Mouse (Mus musculus): ENCODE results near the gene Cog4. TPM values are rescaled to one million over a fixed set of nuclear protein-coding genes. Genes with fewer than 3 reads are reported as not detected.
A peak's percentile ranks its signal among the peaks of the same experiment; 100 is the strongest.

The Cog4 gene
- polyA plus RNA-seq, 1 experiment from 2014 or later: 79.3 TPM

- Histone ChIP-seq H3K4me2 (ENCODE audit: low read depth, low read length) (no peak overlapping the region), H3K4me3 (ENCODE audit: low read length) (no peak overlapping the region), H3K27ac (ENCODE audit: low read length) (no peak overlapping the region), H3K9me3 (ENCODE audit: control insufficient read depth, low read length) (no peaks in the 10 kb centered on the region), H3K4me1 (ENCODE audit: control insufficient read depth, insufficient read depth, low read length) (no peaks in the 10 kb centered on the region), H3K9ac (ENCODE audit: low read depth, low read length) (no peak overlapping the region), H3K27me3 (replicated peaks; ENCODE audit: control insufficient read depth, insufficient read depth, low read length) (no peaks in the 10 kb centered on the region), H3K36me3 (ENCODE audit: control insufficient read depth, insufficient read depth, low read length) (no peaks in the 10 kb centered on the region)
- ATAC-seq: no peak
- 81% methylated on average over 15 of the region's 15 CpGs for WGBS
Measured at GRCm38 (mm10) chr8:110911576-110912570, 65.5 kb downstream of the Cog4 start.

GRCm38 (mm10) chr8:110917415-110917814, 71.0 kb downstream of the Cog4 start:
- Histone ChIP-seq H3K9me3 (ENCODE audit: control insufficient read depth, low read length) (no peaks in the 10 kb centered on the region), H3K27me3 (replicated peaks; ENCODE audit: control insufficient read depth, insufficient read depth, low read length) (no peaks in the 10 kb centered on the region), H3K4me3 (ENCODE audit: low read length) (no peak overlapping the region), H3K4me1 (ENCODE audit: control insufficient read depth, insufficient read depth, low read length) (peaks cover 13% of the 10 kb centered on the region), H3K27ac (ENCODE audit: low read length) (no peak overlapping the region), H3K4me2 (ENCODE audit: low read depth, low read length) (no peak overlapping the region), H3K9ac (ENCODE audit: low read depth, low read length) (no peak overlapping the region), H3K36me3 (ENCODE audit: control insufficient read depth, insufficient read depth, low read length) (no peaks in the 10 kb centered on the region)
- 55% methylated on average over 2 of the region's 2 CpGs for WGBS
- no peak for ATAC-seq

GRCm38 (mm10) chr8:110918027-110918426, 71.6 kb downstream of the Cog4 start:
- WGBS: 72% methylated on average over 11 of the region's 11 CpGs
- Histone ChIP-seq H3K27me3 (replicated peaks; ENCODE audit: control insufficient read depth, insufficient read depth, low read length) (no peaks in the 10 kb centered on the region), H3K9ac (ENCODE audit: low read depth, low read length) (no peak overlapping the region), H3K4me2 (ENCODE audit: low read depth, low read length) (no peak overlapping the region), H3K4me1 (ENCODE audit: control insufficient read depth, insufficient read depth, low read length) (peaks cover 13% of the 10 kb centered on the region), H3K9me3 (ENCODE audit: control insufficient read depth, low read length) (no peaks in the 10 kb centered on the region), H3K4me3 (ENCODE audit: low read length) (no peak overlapping the region), H3K27ac (ENCODE audit: low read length) (no peak overlapping the region), H3K36me3 (ENCODE audit: control insufficient read depth, insufficient read depth, low read length) (no peaks in the 10 kb centered on the region)
- no peak for ATAC-seq

GRCm38 (mm10) chr8:110918460-110918859, 72.1 kb downstream of the Cog4 start:
- Histone ChIP-seq H3K36me3 (ENCODE audit: control insufficient read depth, insufficient read depth, low read length) (no peaks in the 10 kb centered on the region), H3K4me1 (ENCODE audit: control insufficient read depth, insufficient read depth, low read length) (peaks cover 13% of the 10 kb centered on the region), H3K9me3 (ENCODE audit: control insufficient read depth, low read length) (no peaks in the 10 kb centered on the region), H3K27me3 (replicated peaks; ENCODE audit: control insufficient read depth, insufficient read depth, low read length) (no peaks in the 10 kb centered on the region), H3K4me3 (ENCODE audit: low read length) (no peak overlapping the region), H3K4me2 (ENCODE audit: low read depth, low read length) (no peak overlapping the region), H3K27ac (ENCODE audit: low read length) (no peak overlapping the region), H3K9ac (ENCODE audit: low read depth, low read length) (no peak overlapping the region)
- ATAC-seq: no peak
- 37% methylated on average over 8 of the region's 8 CpGs for WGBS

- H3K9ac ChIP-seq (ENCODE audit: low read depth, low read length): peak within 1 kb of the TSS; percentile 86
- no peaks in the 10 kb centered on the region for H3K27me3 ChIP-seq (replicated peaks; ENCODE audit: control insufficient read depth, insufficient read depth, low read length)
- H3K9me3 ChIP-seq (ENCODE audit: control insufficient read depth, low read length): no peaks in the 10 kb centered on the region
- peak; percentile 97 for ATAC-seq
- H3K36me3 ChIP-seq (ENCODE audit: control insufficient read depth, insufficient read depth, low read length): no peaks in the 10 kb centered on the region
- H3K27ac ChIP-seq (ENCODE audit: low read length): peak within 1 kb of the TSS; percentile 77
- peaks cover 13% of the 10 kb centered on the region for H3K4me1 ChIP-seq (ENCODE audit: control insufficient read depth, insufficient read depth, low read length)
- H3K4me2 ChIP-seq (ENCODE audit: low read depth, low read length): peak within 1 kb of the TSS; percentile 75
- H3K4me3 ChIP-seq (ENCODE audit: low read length): peak within 1 kb of the TSS; percentile 82
- WGBS: under 1% methylated on average over 34 of the region's 36 CpGs
Measured at GRCm38 (mm10) chr8:110919341-110920031, 73.1 kb downstream of the Cog4 start, which contains the start of gene St3gal2. TSS of gene St3gal2 (plus strand) at chr8:110919922.

- Histone ChIP-seq H3K36me3 (ENCODE audit: control insufficient read depth, insufficient read depth, low read length) (no peaks in the 10 kb centered on the region), H3K4me2 (ENCODE audit: low read depth, low read length) (peak overlapping the region; percentile 75), H3K4me3 (ENCODE audit: low read length) (peak overlapping the region; percentile 82), H3K9me3 (ENCODE audit: control insufficient read depth, low read length) (no peaks in the 10 kb centered on the region), H3K27me3 (replicated peaks; ENCODE audit: control insufficient read depth, insufficient read depth, low read length) (no peaks in the 10 kb centered on the region), H3K9ac (ENCODE audit: low read depth, low read length) (peak overlapping the region; percentile 86), H3K27ac (ENCODE audit: low read length) (peak overlapping the region; percentile 77), H3K4me1 (ENCODE audit: control insufficient read depth, insufficient read depth, low read length) (peaks cover 13% of the 10 kb centered on the region)
- WGBS: 3% methylated on average over 37 of the region's 37 CpGs
- peak; percentile 72 for ATAC-seq
Measured at GRCm38 (mm10) chr8:110920032-110920772, 73.8 kb downstream of the Cog4 start.

GRCm38 (mm10) chr8:110920773-110921277, 74.4 kb downstream of the Cog4 start:
- H3K36me3 ChIP-seq (ENCODE audit: control insufficient read depth, insufficient read depth, low read length): no peaks in the 10 kb centered on the region

GRCm38 (mm10) chr8:110921492-110922230, 75.3 kb downstream of the Cog4 start:
- peak overlapping the region; percentile 82 for H3K4me3 ChIP-seq (ENCODE audit: low read length)
- peak overlapping the region; percentile 75 for H3K4me2 ChIP-seq (ENCODE audit: low read depth, low read length)
- WGBS: 39% methylated on average over 7 of the region's 7 CpGs
- peak; percentile 32; the same call in 1 of the 2 replicates for ATAC-seq
- peak overlapping the region; percentile 77 for H3K27ac ChIP-seq (ENCODE audit: low read length)
- H3K4me1 ChIP-seq (ENCODE audit: control insufficient read depth, insufficient read depth, low read length): peaks cover 13% of the 10 kb centered on the region
- H3K9ac ChIP-seq (ENCODE audit: low read depth, low read length): no peak overlapping the region; the same call in 1 of the 2 replicates
- no peaks in the 10 kb centered on the region for H3K36me3 ChIP-seq (ENCODE audit: control insufficient read depth, insufficient read depth, low read length)
- H3K27me3 ChIP-seq (replicated peaks; ENCODE audit: control insufficient read depth, insufficient read depth, low read length): no peaks in the 10 kb centered on the region
- no peaks in the 10 kb centered on the region for H3K9me3 ChIP-seq (ENCODE audit: control insufficient read depth, low read length)

More at GRCm38 (mm10) chr8:110920773-110921277, 74.4 kb downstream of the Cog4 start:
- Histone ChIP-seq H3K27me3 (replicated peaks; ENCODE audit: control insufficient read depth, insufficient read depth, low read length) (no peaks in the 10 kb centered on the region), H3K4me1 (ENCODE audit: control insufficient read depth, insufficient read depth, low read length) (peaks cover 13% of the 10 kb centered on the region), H3K9me3 (ENCODE audit: control insufficient read depth, low read length) (no peaks in the 10 kb centered on the region), H3K4me2 (ENCODE audit: low read depth, low read length) (peak overlapping the region; percentile 75), H3K4me3 (ENCODE audit: low read length) (peak overlapping the region; percentile 82), H3K27ac (ENCODE audit: low read length) (peak overlapping the region; percentile 77), H3K9ac (ENCODE audit: low read depth, low read length) (peak overlapping the region; percentile 86)
- no peak for ATAC-seq
- WGBS: 36% methylated on average over 3 of the region's 3 CpGs

Data from intestine, embryonic 16.5 days (tissue).